Mouse (Mus musculus) thymus, adult 2 months (tissue): ENCODE measurements around the gene Pcp2. TPM values are rescaled to one million over a fixed set of nuclear protein-coding genes. Genes with fewer than 3 reads are reported as not detected.

ENCODE experiments used
- DNase-seq: peaks from one replicate; pipeline ENCODE4 v3.0.0; 2021
- H3K27ac ChIP-seq: fragments of 200-500 bp; 2 replicates; pipeline ENCODE4 v1.5.1; 2012; ENCODE audit warnings: low read length, control low read depth; ENCODE audit not compliant: control insufficient read depth, insufficient read depth
- H3K27me3 ChIP-seq: fragments of 200-500 bp; 2 replicates; pipeline ENCODE4 v1.6.1; 2012; ENCODE audit warnings: mild to moderate bottlenecking, low read length, moderate library complexity, mixed read lengths; ENCODE audit not compliant: control insufficient read depth, insufficient read depth
- H3K36me3 ChIP-seq: fragments of 200-500 bp; 2 replicates; pipeline ENCODE4 v1.6.1; 2012; ENCODE audit warnings: mild to moderate bottlenecking, low read length, moderate library complexity; ENCODE audit not compliant: control insufficient read depth, insufficient read depth
- H3K4me1 ChIP-seq: fragments of 200-500 bp; replicated peaks from 2 replicates; pipeline ENCODE4 v1.6.1; 2012; ENCODE audit warnings: low read length; ENCODE audit not compliant: control insufficient read depth, insufficient read depth
- H3K4me3 ChIP-seq: fragments of 200-500 bp; 2 replicates; pipeline ENCODE4 v1.5.1; 2012; ENCODE audit warnings: mild to moderate bottlenecking, low read length, control low read depth, moderate library complexity; ENCODE audit not compliant: control insufficient read depth, insufficient read depth
- CTCF ChIP-seq: fragments of 200-500 bp; IDR thresholded peaks from 2 replicates; pipeline ENCODE4 v1.5.1; 2012; ENCODE audit warnings: mild to moderate bottlenecking, control low read depth, low read length, moderate library complexity, borderline replicate concordance; ENCODE audit not compliant: control insufficient read depth, poor library complexity, insufficient read depth; ENCODE audit errors: extremely low read depth
- POLR2A ChIP-seq: fragments of 200-500 bp; IDR thresholded peaks from 2 replicates; pipeline ENCODE4 v1.6.1; 2012; ENCODE audit warnings: mild to moderate bottlenecking, low read length, control low read depth, moderate library complexity; ENCODE audit not compliant: control insufficient read depth, poor library complexity, insufficient read depth; ENCODE audit errors: extremely low read depth
- WGBS: fragments of 180-500 bp; shearing (Covaris S2); methylation state at CpG from one replicate; pipeline ENCODE4 v1.1.7; 2018; 5-methylcytosine and 5-hydroxymethylcytosine counted together
- polyA plus RNA-seq: library from polyadenylated mRNA; depleted of rRNA; stranded (reverse); fragments of >200 nt; gene quantifications from 2 replicates; pipeline ENCODE4 v1.2.3, GENCODE M21; 2012

Gene Pcp2
- polyA plus RNA-seq, 1 experiment: 0.84 TPM

- Histone ChIP-seq H3K27me3 (no peaks in the 10 kb centered on the region), H3K4me1 (peaks cover 3% of the 10 kb centered on the region), H3K4me3 (no peak overlapping the region), H3K27ac (no peak overlapping the region), H3K36me3 (no peaks in the 10 kb centered on the region)
- WGBS: 31% methylated on average over 7 of the region's 7 CpGs
- TF ChIP-seq POLR2A: no peak
- TF ChIP-seq CTCF: no peak
- no peak for DNase-seq
These were observed 31.5 kb upstream of the Pcp2 start for GRCm38 (mm10) chr8:3656725-3657381.

GRCm38 (mm10) chr8:3655526-3655925 is 30.2 kb upstream of the Pcp2 start, which contains the start of gene Retn:
TSS of gene Retn (plus strand) at chr8:3655770.
- Histone ChIP-seq H3K36me3 (no peaks in the 10 kb centered on the region), H3K4me1 (no peaks in the 10 kb centered on the region; the same call in 1 of the 2 replicates), H3K4me3 (no peak within 1 kb of the TSS), H3K27ac (no peak within 1 kb of the TSS), H3K27me3 (no peaks in the 10 kb centered on the region)
- DNase-seq: no peak
- WGBS: 88% methylated on average over 3 of the region's 3 CpGs
- TF ChIP-seq CTCF (no peak), POLR2A (no peak)

- 93% methylated on average over 11 of the region's 11 CpGs for WGBS
- no peaks in the 10 kb centered on the region; the same call in 1 of the 2 replicates for H3K4me1 ChIP-seq
- no peak for TF ChIP-seq CTCF
- no peak for TF ChIP-seq POLR2A
These were observed 29.6 kb upstream of the Pcp2 start for GRCm38 (mm10) chr8:3654726-3655508.

GRCm38 (mm10) chr8:3652845-3653244 is 27.5 kb upstream of the Pcp2 start:
- no peak for DNase-seq
- no peaks in the 10 kb centered on the region for H3K36me3 ChIP-seq
- no peak for TF ChIP-seq CTCF
- TF ChIP-seq POLR2A: no peak
- H3K27ac ChIP-seq: no peak overlapping the region
- H3K27me3 ChIP-seq: no peaks in the 10 kb centered on the region
- WGBS: 27% methylated on average over 3 of the region's 3 CpGs
- H3K4me1 ChIP-seq: no peaks in the 10 kb centered on the region; the same call in 1 of the 2 replicates
- H3K4me3 ChIP-seq: no peak overlapping the region

More at GRCm38 (mm10) chr8:3654726-3655508, 29.6 kb upstream of the Pcp2 start:
- Histone ChIP-seq H3K27me3 (no peaks in the 10 kb centered on the region), H3K4me3 (no peak overlapping the region), H3K36me3 (no peaks in the 10 kb centered on the region), H3K27ac (no peak overlapping the region)
- DNase-seq: no peak

- no peak for DNase-seq
- Histone ChIP-seq H3K27me3 (no peaks in the 10 kb centered on the region), H3K4me3 (no peak overlapping the region), H3K36me3 (no peaks in the 10 kb centered on the region), H3K27ac (no peak overlapping the region), H3K4me1 (no peaks in the 10 kb centered on the region)
- 67% methylated on average over 1 of the region's 1 CpGs for WGBS
- TF ChIP-seq CTCF (no peak), POLR2A (no peak)
These were observed 23.6 kb upstream of the Pcp2 start for GRCm38 (mm10) chr8:3648990-3649389.

GRCm38 (mm10) chr8:3648268-3648667 is 22.9 kb upstream of the Pcp2 start:
- DNase-seq: no peak
- WGBS: 70% methylated on average over 2 of the region's 2 CpGs
- no peak for TF ChIP-seq CTCF
- no peak for TF ChIP-seq POLR2A
- H3K27me3 ChIP-seq: no peaks in the 10 kb centered on the region
- H3K27ac ChIP-seq: no peak overlapping the region
- no peaks in the 10 kb centered on the region for H3K36me3 ChIP-seq
- H3K4me1 ChIP-seq: no peaks in the 10 kb centered on the region
- H3K4me3 ChIP-seq: no peak overlapping the region

- H3K4me3 ChIP-seq: no peak overlapping the region
- 91% methylated on average over 4 of the region's 4 CpGs for WGBS
- no peak overlapping the region for H3K27ac ChIP-seq
- H3K4me1 ChIP-seq: no peaks in the 10 kb centered on the region
- H3K36me3 ChIP-seq: no peaks in the 10 kb centered on the region
- DNase-seq: no peak
- no peaks in the 10 kb centered on the region for H3K27me3 ChIP-seq
- TF ChIP-seq POLR2A (no peak), CTCF (no peak)
These were observed 22.2 kb upstream of the Pcp2 start for GRCm38 (mm10) chr8:3647561-3647960.
